9 mouse cellular contexts compared by ENCODE assay signal in genomic region chr8:105531774-105532173, GRCm38 (mm10). TPM values are rescaled to one million over a fixed set of nuclear protein-coding genes. Genes with fewer than 3 reads are reported as not detected.
DNase-seq lines count a peak whose midpoint lies in the region; ATAC-seq and TF ChIP-seq lines count a peak whose summit lies in the region.
"Had no signal": no experiment of that assay in that cellular context is flagged by ENCODE, and none has a peak within 500 bp of the region (broad histone marks: within the 10 kb centered on the region; RNA-seq: fewer than 3 reads in every experiment).

No protein-coding gene starts in this region.

- H3K9ac ChIP-seq in kidney, embryonic 14.5 days (ENCODE audit: low read depth, low read length): no peak overlapping the region
- no peak overlapping the region for H3K9ac ChIP-seq in forebrain, embryonic 11.5 days (ENCODE audit: low read length)
- H3K9ac ChIP-seq: limb, embryonic 13.5 days had no signal

- H3K4me2 ChIP-seq in kidney, embryonic 14.5 days (replicated peaks; ENCODE audit: low read depth, low read length): no peak overlapping the region
- H3K4me2 ChIP-seq in forebrain, embryonic 11.5 days (ENCODE audit: low read depth, low read length, severe bottlenecking): no peak overlapping the region
- H3K4me2 ChIP-seq: limb, embryonic 13.5 days had no signal

- no peak for ATAC-seq in kidney, embryonic 14.5 days (ENCODE audit: low FRiP score, low TSS enrichment)
- no peak for ATAC-seq in forebrain, embryonic 11.5 days (replicated peaks; ENCODE audit: low FRiP score)

- peaks cover 21% of the 10 kb centered on the region for H3K4me1 ChIP-seq in kidney, embryonic 14.5 days (ENCODE audit: control insufficient read depth, insufficient read depth, low read length)
- H3K4me1 ChIP-seq in cortical plate, adult 2 months (ENCODE audit: control insufficient read depth, insufficient read depth, low read length): peaks cover 8% of the 10 kb centered on the region
- no peaks in the 10 kb centered on the region for H3K4me1 ChIP-seq in spleen, adult 2 months (ENCODE audit: control insufficient read depth, insufficient read depth, insufficient read length)
- 0 out of 2 replicates have a peak, but pooled peaks cover 6% of the 10 kb centered on the region for H3K4me1 ChIP-seq in forebrain, embryonic 11.5 days (replicated peaks; ENCODE audit: control insufficient read depth, insufficient read depth, low read length)

- no peaks in the 10 kb centered on the region for H3K9me3 ChIP-seq in kidney, embryonic 14.5 days (ENCODE audit: control insufficient read depth, low read length)
- H3K9me3 ChIP-seq in forebrain, embryonic 11.5 days (ENCODE audit: control insufficient read depth, low read length): no peaks in the 10 kb centered on the region
- H3K9me3 ChIP-seq: limb, embryonic 13.5 days had no signal

- H3K27ac ChIP-seq in kidney, embryonic 14.5 days (ENCODE audit: low read depth, low read length): no peak overlapping the region
- H3K27ac ChIP-seq in cortical plate, adult 2 months (ENCODE audit: insufficient read depth, low read length): no peak overlapping the region
- H3K27ac ChIP-seq in spleen, adult 2 months (ENCODE audit: insufficient read depth, low read length): no peak overlapping the region
- H3K27ac ChIP-seq in forebrain, embryonic 11.5 days (ENCODE audit: low read depth, low read length): no peak overlapping the region
- H3K27ac ChIP-seq: limb, embryonic 13.5 days had no signal

- peak; percentile 33 for TF ChIP-seq CTCF in cortical plate, adult 2 months (IDR thresholded peaks at IDR 0.05; ENCODE audit: extremely low read depth, insufficient read depth, low read length)
- TF ChIP-seq CTCF in spleen, adult 2 months (IDR thresholded peaks at IDR 0.05; ENCODE audit: extremely low read depth, insufficient read depth, insufficient read length, insufficient replicate concordance): peak; percentile 37; the same call in 1 of the 2 replicates

- 71% methylated on average over 2 of the region's 2 CpGs for WGBS in kidney, embryonic 14.5 days
- 71% methylated on average over 2 of the region's 2 CpGs for WGBS in spleen, adult 2 months
- WGBS in forebrain, embryonic 11.5 days: 62% methylated on average over 2 of the region's 2 CpGs

- peaks cover 11% of the 10 kb centered on the region; the same call in 1 of the 2 replicates for H3K36me3 ChIP-seq in kidney, embryonic 14.5 days (ENCODE audit: control insufficient read depth, insufficient read depth, low read length)
- H3K36me3 ChIP-seq in spleen, adult 2 months (ENCODE audit: control insufficient read depth, insufficient read depth, low read length): peaks cover 12% of the 10 kb centered on the region
- no peaks in the 10 kb centered on the region for H3K36me3 ChIP-seq in forebrain, embryonic 11.5 days (ENCODE audit: control insufficient read depth, insufficient read depth, low read length)

- TF ChIP-seq POLR2A in cortical plate, adult 2 months (IDR thresholded peaks at IDR 0.05; ENCODE audit: extremely low read depth, insufficient read depth, low read length): no peak
- no peak for TF ChIP-seq POLR2A in spleen, adult 2 months (IDR thresholded peaks at IDR 0.05; ENCODE audit: low read depth, low read length)

- H3K4me3 ChIP-seq in kidney, embryonic 14.5 days (ENCODE audit: low read length): no peak overlapping the region
- H3K4me3 ChIP-seq in cortical plate, adult 2 months (ENCODE audit: insufficient read depth, low read length): no peak overlapping the region
- no peak overlapping the region for H3K4me3 ChIP-seq in spleen, adult 2 months (ENCODE audit: extremely low read depth, insufficient read depth, insufficient read length)
- H3K4me3 ChIP-seq in forebrain, embryonic 11.5 days (ENCODE audit: low read depth, low read length): no peak overlapping the region
- H3K4me3 ChIP-seq: limb, embryonic 13.5 days had no signal

- H3K27me3 ChIP-seq in kidney, embryonic 14.5 days (ENCODE audit: control insufficient read depth, insufficient read depth, low read length): no peaks in the 10 kb centered on the region
- H3K27me3 ChIP-seq in spleen, adult 2 months (ENCODE audit: control insufficient read depth, insufficient read depth, low read length): no peaks in the 10 kb centered on the region
- H3K27me3 ChIP-seq in forebrain, embryonic 11.5 days (ENCODE audit: control insufficient read depth, insufficient read depth, low read length): no peaks in the 10 kb centered on the region
- H3K27me3 ChIP-seq: limb, embryonic 13.5 days had no signal

- DNase-seq in kidney, adult 9 months: peak; percentile 55
- peak; percentile 69 for DNase-seq in ES-CJ7 (ENCODE audit: low read depth, low spot score)
- peak; percentile 83 for DNase-seq in liver
- DNase-seq in spleen, adult 2 months (ENCODE audit: low read depth in 1 of 2, low spot score in 2 of 2): peak in 1 of 2 experiments; percentile 43
- no peak for DNase-seq in forebrain, embryonic 11.5 days (ENCODE audit: low spot score)
- no peak for DNase-seq in layer of hippocampus, adult 11-12 months (ENCODE audit: low spot score)

RNA-seq across cellular contexts. Expression of gene Hsd11b2, which starts 13.2 kb away (rescaled TPM):
- polyA plus RNA-seq in kidney, embryonic 14.5 days (2014; fragmentation: Nextera tagmentation; extraction: Ambion mirVana): 32.9 and 40.2 TPM in 2 replicates
- not detected in 2 replicates for polyA plus RNA-seq in cortical plate, adult 2 months (2012; rRNA removed)
- polyA plus RNA-seq in spleen, adult 2 months (2012; rRNA removed): 0.44 and 0.62 TPM in 2 replicates
- 13.5 and 13.6 TPM in 2 replicates for polyA plus RNA-seq in forebrain, embryonic 11.5 days (2014; fragmentation: Nextera tagmentation; extraction: Ambion mirVana)

RNA-seq across cellular contexts. Expression of gene Atp6v0d1, which starts 34.1 kb away (rescaled TPM):
- polyA plus RNA-seq in kidney, embryonic 14.5 days (2014; fragmentation: Nextera tagmentation; extraction: Ambion mirVana): 73.9 and 90.1 TPM in 2 replicates
- 359 and 361 TPM in 2 replicates for polyA plus RNA-seq in cortical plate, adult 2 months (2012; rRNA removed)
- 68.3 and 72.0 TPM in 2 replicates for polyA plus RNA-seq in spleen, adult 2 months (2012; rRNA removed)
- polyA plus RNA-seq in forebrain, embryonic 11.5 days (2014; fragmentation: Nextera tagmentation; extraction: Ambion mirVana): 99.2 and 108 TPM in 2 replicates

RNA-seq across cellular contexts. Expression of gene Zdhhc1, which starts 35.1 kb away (rescaled TPM):
- polyA plus RNA-seq in kidney, embryonic 14.5 days (2014; fragmentation: Nextera tagmentation; extraction: Ambion mirVana): 27.4 and 37.3 TPM in 2 replicates
- polyA plus RNA-seq in cortical plate, adult 2 months (2012; rRNA removed): 63.6 and 66.2 TPM in 2 replicates
- 15.3 and 18.3 TPM in 2 replicates for polyA plus RNA-seq in spleen, adult 2 months (2012; rRNA removed)
- 20.2 and 24.6 TPM in 2 replicates for polyA plus RNA-seq in forebrain, embryonic 11.5 days (2014; fragmentation: Nextera tagmentation; extraction: Ambion mirVana)

Comparison
In these comparisons a context has a peak if more than half of its experiments do, and no peak if none do; other contexts are left out.
1. DNase-seq: peak in kidney, adult 9 months (single experiment), ES-CJ7 (single experiment) and liver (single experiment); none in forebrain, embryonic 11.5 days (single experiment) and layer of hippocampus, adult 11-12 months (single experiment).